Mouse (Mus musculus) liver, embryonic 11.5 days (tissue): ENCODE data around the gene Cox6b1. TPM values are rescaled to one million over a fixed set of nuclear protein-coding genes. Genes with fewer than 3 reads are reported as not detected.

Experiments used
- ATAC-seq: fragments of 200-750 bp; cut with Nextera tagmentation; replicated peaks from 2 replicates; pipeline ENCODE4 v1.8.0; 2017; ENCODE audit warnings: moderate number of reproducible peaks, mild to moderate bottlenecking, moderate TSS enrichment, moderate library complexity; ENCODE audit not compliant: low FRiP score
- DNase-seq: peaks from one replicate; pipeline ENCODE4 v3.0.0-alpha.2; 2017; ENCODE audit warnings: low spot score
- H3K27ac ChIP-seq: fragments of 300-500 bp; sonication (generic); 2 replicates; pipeline ENCODE4 v1.5.1; 2014; ENCODE audit warnings: mild to moderate bottlenecking, low read depth, low read length, control low read depth
- H3K27me3 ChIP-seq: fragments of 300-500 bp; sonication (generic); replicated peaks from 2 replicates; pipeline ENCODE4 v1.6.1; 2014; ENCODE audit warnings: low read length, mixed read lengths; ENCODE audit not compliant: control insufficient read depth, insufficient read depth
- H3K36me3 ChIP-seq: fragments of 300-500 bp; sonication (generic); 2 replicates; pipeline ENCODE4 v1.6.1; 2014; ENCODE audit warnings: mild to moderate bottlenecking, low read length, moderate library complexity, mixed read lengths; ENCODE audit not compliant: control insufficient read depth, insufficient read depth
- H3K4me1 ChIP-seq: fragments of 300-500 bp; sonication (generic); replicated peaks from 2 replicates; pipeline ENCODE4 v1.6.1; 2014; ENCODE audit warnings: low read length, mixed read lengths; ENCODE audit not compliant: control insufficient read depth, insufficient read depth
- H3K4me2 ChIP-seq: fragments of 300-500 bp; sonication (generic); 2 replicates; pipeline ENCODE4 v1.6.1; 2014; ENCODE audit warnings: mild to moderate bottlenecking, control low read depth, moderate library complexity
- H3K4me3 ChIP-seq: fragments of 300-500 bp; sonication (generic); 2 replicates; pipeline ENCODE4 v1.5.1; 2014; ENCODE audit warnings: low read depth, low read length, control low read depth
- H3K9ac ChIP-seq: fragments of 300-500 bp; sonication (generic); 2 replicates; pipeline ENCODE4 v1.6.1; 2014; ENCODE audit warnings: low read depth, low read length, control low read depth
- H3K9me3 ChIP-seq: fragments of 300-500 bp; sonication (generic); 2 replicates; pipeline ENCODE4 v1.6.1; 2016; ENCODE audit warnings: low read length, inconsistent platforms, mixed read lengths; ENCODE audit not compliant: control insufficient read depth
- WGBS: fragments of 180-500 bp; shearing (Covaris S2); extraction: QIAGEN DNeasy Blood & Tissue Kit; methylation state at CpG from one replicate; pipeline ENCODE4 v1.1.7; 2014; 5-methylcytosine and 5-hydroxymethylcytosine counted together
- polyA plus RNA-seq: library from polyadenylated mRNA; unstranded; fragments of >200 nt; fragmentation: Nextera tagmentation; extraction: Ambion mirVana; gene quantifications from 2 replicates; pipeline ENCODE4 v1.2.1, GENCODE M21; 2014

Cox6b1 gene
- polyA plus RNA-seq: 809 and 909 TPM in 2 replicates

- WGBS: 1% methylated on average over 44 of the region's 44 CpGs
- no peaks in the 10 kb centered on the region for H3K27me3 ChIP-seq
- peaks cover 7% of the 10 kb centered on the region for H3K4me1 ChIP-seq
- peak; percentile 86 for DNase-seq
- H3K9me3 ChIP-seq: no peaks in the 10 kb centered on the region
- peaks cover 30% of the 10 kb centered on the region for H3K36me3 ChIP-seq
- H3K4me3 ChIP-seq: peak within 1 kb of the TSS; percentile 79
- peak within 1 kb of the TSS; percentile 81 for H3K9ac ChIP-seq
- peak within 1 kb of the TSS; percentile 93 for H3K4me2 ChIP-seq
- ATAC-seq: peak; percentile 93
- H3K27ac ChIP-seq: 0 out of 2 replicates have a peak within 1 kb of the TSS, but pooled peaks have one; percentile 10
Measured at GRCm38 (mm10) chr7:30625530-30626384, at the start of gene Cox6b1. Gene Cox6b1 (minus strand): TSS chr7:30626151.

GRCm38 (mm10) chr7:30671480-30671879 lies 45.5 kb upstream of the Cox6b1 start, which contains the start of gene Pmis2:
Gene Pmis2 (minus strand): TSS chr7:30671605.
- Histone ChIP-seq H3K36me3 (no peaks in the 10 kb centered on the region), H3K27ac (no peak within 1 kb of the TSS), H3K4me1 (no peaks in the 10 kb centered on the region), H3K4me2 (no peak within 1 kb of the TSS), H3K9me3 (no peaks in the 10 kb centered on the region), H3K9ac (no peak within 1 kb of the TSS), H3K27me3 (no peaks in the 10 kb centered on the region; the same call in 1 of the 2 replicates), H3K4me3 (no peak within 1 kb of the TSS)
- 61% methylated on average over 9 of the region's 9 CpGs for WGBS
- ATAC-seq (no peak), DNase-seq (no peak)

GRCm38 (mm10) chr7:30669229-30669628 lies 43.3 kb upstream of the Cox6b1 start:
- no peaks in the 10 kb centered on the region; the same call in 1 of the 2 replicates for H3K27me3 ChIP-seq
- ATAC-seq (no peak), DNase-seq (no peak)
- no peak overlapping the region for H3K4me3 ChIP-seq
- peaks cover 3% of the 10 kb centered on the region; the same call in 1 of the 2 replicates for H3K4me1 ChIP-seq
- H3K9me3 ChIP-seq: no peaks in the 10 kb centered on the region
- no peaks in the 10 kb centered on the region for H3K36me3 ChIP-seq
- WGBS: 20% methylated on average over 3 of the region's 3 CpGs
- no peak overlapping the region for H3K4me2 ChIP-seq
- no peak overlapping the region for H3K27ac ChIP-seq
- H3K9ac ChIP-seq: no peak overlapping the region

DNA sequence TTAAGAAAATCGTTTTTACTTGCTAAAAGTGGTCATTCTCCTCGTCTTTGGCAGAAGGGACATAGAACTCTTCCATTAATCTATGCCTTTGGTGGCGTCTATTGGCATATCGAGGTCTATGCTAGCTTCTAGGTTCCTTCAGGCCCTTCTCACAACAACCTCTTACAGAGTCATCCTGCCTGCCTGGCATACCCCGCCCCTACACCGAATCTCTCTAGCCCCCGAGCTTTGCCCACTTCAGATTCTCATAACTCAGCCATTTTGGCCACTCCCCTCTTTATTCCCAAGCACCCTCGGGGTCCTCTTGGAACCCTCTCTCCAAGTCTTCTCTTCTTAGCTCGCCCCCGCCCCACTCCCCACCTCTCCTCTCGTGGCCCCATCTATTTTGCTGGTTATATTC lies 39.4 kb upstream of the Cox6b1 start:
- Histone ChIP-seq H3K27me3 (no peaks in the 10 kb centered on the region; the same call in 1 of the 2 replicates), H3K9ac (peak overlapping the region; percentile 93), H3K4me3 (peak overlapping the region; percentile 83), H3K27ac (no peak overlapping the region), H3K4me1 (peaks cover 3% of the 10 kb centered on the region; the same call in 1 of the 2 replicates), H3K9me3 (no peaks in the 10 kb centered on the region), H3K4me2 (peak overlapping the region; percentile 95), H3K36me3 (peaks cover 14% of the 10 kb centered on the region)
- DNase-seq: no peak
- peak; percentile 26; the same call in 1 of the 2 replicates for ATAC-seq
- whole genome bisulfite sequencing: 7% methylated on average over 11 of the region's 11 CpGs

DNA sequence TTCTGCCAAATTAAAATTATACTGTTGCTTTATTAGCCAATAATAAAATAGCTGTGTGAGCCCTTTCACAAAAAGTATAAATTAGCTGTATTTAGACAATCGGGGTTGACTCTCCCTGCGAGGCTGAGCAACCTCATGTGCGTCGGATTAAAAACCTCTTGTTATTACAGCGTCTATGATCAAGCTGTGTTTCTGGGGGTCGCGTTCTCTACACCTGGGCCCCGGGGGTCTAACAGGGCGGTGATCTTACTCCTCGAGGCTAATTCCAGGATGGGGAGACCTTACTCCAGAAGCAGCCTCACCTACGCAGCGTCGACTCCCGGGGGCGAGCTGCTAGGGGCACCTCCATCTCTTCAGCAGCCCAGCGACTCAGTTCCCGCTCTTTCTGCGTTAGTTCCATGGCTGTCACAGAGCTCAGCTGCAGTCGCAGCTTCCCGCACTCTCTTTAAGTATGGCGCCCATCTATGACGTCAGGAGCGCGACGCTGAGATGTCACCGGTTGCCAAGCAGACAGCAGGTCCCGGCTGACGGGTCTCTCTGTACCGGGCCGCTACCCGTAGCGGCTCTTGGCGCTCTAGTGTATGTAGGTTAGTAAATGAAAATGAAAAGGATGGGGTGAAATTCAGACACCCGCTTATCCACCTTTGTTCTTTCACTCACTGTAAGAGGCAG lies 38.7 kb upstream of the Cox6b1 start, which contains the start of gene Haus5:
Haus5 (minus strand) TSS at position 466 of the 672 bp plus-strand sequence.
- peak; percentile 90 for ATAC-seq
- Histone ChIP-seq H3K4me2 (peak within 1 kb of the TSS; percentile 95), H3K9me3 (no peaks in the 10 kb centered on the region), H3K9ac (peak within 1 kb of the TSS; percentile 93), H3K27me3 (no peaks in the 10 kb centered on the region; the same call in 1 of the 2 replicates), H3K4me3 (peak within 1 kb of the TSS; percentile 83), H3K36me3 (peaks cover 18% of the 10 kb centered on the region), H3K4me1 (peaks cover 3% of the 10 kb centered on the region; the same call in 1 of the 2 replicates), H3K27ac (peak within 1 kb of the TSS; percentile 52)
- DNase-seq: peak; percentile 90
- 1% methylated on average over 34 of the region's 34 CpGs for WGBS

DNA sequence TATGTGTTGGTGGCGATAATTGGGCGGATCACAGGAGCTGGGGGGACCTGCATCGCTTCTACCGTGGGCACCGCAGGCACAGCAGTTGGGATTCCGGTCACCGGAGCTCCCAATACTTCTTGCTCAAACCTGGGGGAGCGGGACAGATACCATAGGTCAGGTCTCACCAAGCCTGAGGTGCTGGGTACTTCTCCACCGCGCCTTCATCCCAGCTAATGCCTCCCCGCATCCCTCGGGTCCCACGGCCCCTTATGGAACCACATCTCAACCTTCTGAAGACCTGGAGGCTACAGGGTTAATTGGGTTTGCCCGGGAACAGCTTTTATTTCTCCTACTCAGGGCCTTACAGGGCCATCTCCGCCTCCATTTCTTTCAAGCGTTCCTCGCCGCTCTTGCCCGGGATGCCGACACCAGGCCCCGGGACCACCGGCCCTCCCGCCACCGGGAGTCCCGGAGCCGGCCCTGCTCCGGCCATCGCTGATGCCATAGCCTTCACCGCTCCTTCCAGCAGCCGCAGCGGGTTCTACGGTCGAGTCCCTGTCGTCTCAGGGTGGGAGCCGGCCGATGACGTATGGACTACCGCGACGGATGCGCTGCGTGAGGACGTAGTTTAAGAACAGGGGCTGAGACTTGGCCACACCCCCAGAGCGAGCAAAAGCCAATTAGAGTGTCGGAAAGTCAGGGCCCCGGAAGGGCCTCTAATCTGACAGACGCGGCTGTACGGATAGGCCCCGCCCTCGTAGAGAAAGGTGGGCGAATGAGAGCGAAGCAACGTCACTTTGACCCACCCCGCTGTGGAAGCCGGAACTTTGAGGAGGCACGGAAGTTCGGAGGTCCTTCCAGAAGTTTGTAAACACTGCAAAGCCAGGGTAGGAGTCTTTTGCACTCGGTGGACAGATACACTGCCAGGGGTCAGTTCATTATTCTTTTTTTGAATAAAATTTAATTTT lies 23.9 kb upstream of the Cox6b1 start, which contains the start of gene Rbm42:
Rbm42 (minus strand) TSS at position 727 of the 950 bp plus-strand sequence.
- Histone ChIP-seq H3K36me3 (peaks cover 29% of the 10 kb centered on the region), H3K27ac (no peak within 1 kb of the TSS), H3K4me3 (peak within 1 kb of the TSS; percentile 89), H3K4me2 (peak within 1 kb of the TSS; percentile 97), H3K27me3 (no peaks in the 10 kb centered on the region), H3K4me1 (peaks cover 4% of the 10 kb centered on the region), H3K9ac (peak within 1 kb of the TSS; percentile 85), H3K9me3 (no peaks in the 10 kb centered on the region)
- ATAC-seq: peak; percentile 100
- peak; percentile 97 for DNase-seq
- WGBS: 2% methylated on average over 59 of the region's 59 CpGs

- no peak for ATAC-seq
- H3K27me3 ChIP-seq: peaks cover 24% of the 10 kb centered on the region
- 25% methylated on average over 4 of the region's 4 CpGs for WGBS
Measured at GRCm38 (mm10) chr7:30639083-30639482, 13.1 kb upstream of the Cox6b1 start.

More at GRCm38 (mm10) chr7:30639083-30639482, 13.1 kb upstream of the Cox6b1 start:
- Histone ChIP-seq H3K36me3 (peaks cover 21% of the 10 kb centered on the region), H3K4me1 (peaks cover 21% of the 10 kb centered on the region; the same call in 1 of the 2 replicates), H3K9me3 (no peaks in the 10 kb centered on the region), H3K27ac (no peak overlapping the region), H3K9ac (no peak overlapping the region), H3K4me3 (no peak overlapping the region), H3K4me2 (no peak overlapping the region)
- no peak for DNase-seq
